In genomic region chr3:69289833-69290232, GRCm38 (mm10) we compare ENCODE assay signal across 8 mouse cellular contexts. TPM values are rescaled to one million over a fixed set of nuclear protein-coding genes. Genes with fewer than 3 reads are reported as not detected.
DNase-seq lines count a peak whose midpoint lies in the region; ATAC-seq and TF ChIP-seq lines count a peak whose summit lies in the region.

No protein-coding gene starts in this region.

- no peaks in the 10 kb centered on the region for H3K9me3 ChIP-seq in heart, embryonic 12.5 days (replicated peaks)
- no peaks in the 10 kb centered on the region for H3K9me3 ChIP-seq in heart, embryonic 11.5 days (replicated peaks; ENCODE audit: control insufficient read depth, low read length)
- no peaks in the 10 kb centered on the region for H3K9me3 ChIP-seq in kidney, embryonic 15.5 days (replicated peaks)

- H3K4me2 ChIP-seq in heart, embryonic 12.5 days = 0 out of 2 replicates have a peak overlapping the region, but pooled peaks have one; percentile 2
- no peak overlapping the region for H3K4me2 ChIP-seq in heart, embryonic 11.5 days
- no peak overlapping the region for H3K4me2 ChIP-seq in kidney, embryonic 15.5 days

- H3K27ac ChIP-seq in heart, embryonic 12.5 days (ENCODE audit: poor library complexity, severe bottlenecking) = no peak overlapping the region
- H3K27ac ChIP-seq in heart, embryonic 11.5 days (ENCODE audit: low read depth, low read length) = no peak overlapping the region
- H3K27ac ChIP-seq in gastrocnemius, adult 2 months = peak overlapping the region; percentile 75
- no peak overlapping the region for H3K27ac ChIP-seq in kidney, embryonic 15.5 days

- whole genome bisulfite sequencing in heart, embryonic 12.5 days = 66% methylated on average over 14 of the region's 14 CpGs
- WGBS in heart, embryonic 11.5 days (ENCODE audit: insufficient replicate concordance) = 76% methylated on average over 14 of the region's 14 CpGs
- WGBS in kidney, embryonic 15.5 days = 67% methylated on average over 14 of the region's 14 CpGs

- H3K4me3 ChIP-seq in heart, embryonic 12.5 days = no peak overlapping the region
- no peak overlapping the region for H3K4me3 ChIP-seq in heart, embryonic 11.5 days (ENCODE audit: low read depth, low read length)
- H3K4me3 ChIP-seq in gastrocnemius, adult 2 months = peak overlapping the region; percentile 52
- H3K4me3 ChIP-seq in kidney, embryonic 15.5 days (replicated peaks) = no peak overlapping the region

- peak; percentile 59 for DNase-seq in gastrocnemius, adult 2 months
- peak; percentile 27 to 50 for DNase-seq in left cerebral cortex, postnatal 25 days (ENCODE audit: low spot score in 2 of 2)
- peak; percentile 14 for DNase-seq in retina, postnatal 7 days (ENCODE audit: low read depth, low spot score)
- DNase-seq in c-Kit-positive CD71-positive TER-119-positive erythroid progenitor cells, embryonic 14.5 days (ENCODE audit: low spot score) = no peak

- no peak for ATAC-seq in heart, embryonic 12.5 days (ENCODE audit: insufficient number of reproducible peaks, low FRiP score)
- ATAC-seq in heart, embryonic 11.5 days (replicated peaks; ENCODE audit: insufficient number of reproducible peaks, low FRiP score, low TSS enrichment) = no peak
- peak; percentile 93 for ATAC-seq in activated CD4-positive, CD25-positive, alpha-beta regulatory T cell, adult 4 months
- ATAC-seq in kidney, embryonic 15.5 days (replicated peaks; ENCODE audit: low FRiP score) = no peak

- no peaks in the 10 kb centered on the region for H3K36me3 ChIP-seq in heart, embryonic 12.5 days
- H3K36me3 ChIP-seq in heart, embryonic 11.5 days (ENCODE audit: control insufficient read depth, insufficient read depth, low read length) = no peaks in the 10 kb centered on the region
- no peaks in the 10 kb centered on the region for H3K36me3 ChIP-seq in kidney, embryonic 15.5 days

- peak overlapping the region; percentile 12; the same call in 1 of the 2 replicates for H3K9ac ChIP-seq in heart, embryonic 12.5 days
- H3K9ac ChIP-seq in heart, embryonic 11.5 days (ENCODE audit: low read depth, low read length) = no peak overlapping the region
- H3K9ac ChIP-seq in kidney, embryonic 15.5 days = no peak overlapping the region

- intact Hi-C loops in gastrocnemius, adult 2 months (cut with DNase I) = no loop called here
- intact Hi-C loops in left cerebral cortex, postnatal 25 days (cut with DNase I) = no loop called here

- H3K4me1 ChIP-seq in heart, embryonic 12.5 days (replicated peaks) = peaks cover 7% of the 10 kb centered on the region; the same call in 1 of the 2 replicates
- no peaks in the 10 kb centered on the region for H3K4me1 ChIP-seq in heart, embryonic 11.5 days (ENCODE audit: control insufficient read depth, insufficient read depth, low read length)
- no peaks in the 10 kb centered on the region for H3K4me1 ChIP-seq in kidney, embryonic 15.5 days

- TF ChIP-seq CTCF in gastrocnemius, adult 2 months (IDR thresholded peaks at IDR 0.05) = no peak

- H3K27me3 ChIP-seq in heart, embryonic 12.5 days (replicated peaks) = no peaks in the 10 kb centered on the region
- H3K27me3 ChIP-seq in heart, embryonic 11.5 days (ENCODE audit: control insufficient read depth, insufficient read depth, low read length) = no peaks in the 10 kb centered on the region
- no peaks in the 10 kb centered on the region for H3K27me3 ChIP-seq in kidney, embryonic 15.5 days

RNA-seq across cellular contexts. Expression of gene Ppm1l, which starts 26.8 kb away (rescaled TPM):
- 9.8 and 11.8 TPM in 2 replicates for polyA plus RNA-seq in heart, embryonic 12.5 days (2016; fragmentation: Nextera tagmentation; extraction: Ambion mirVana)
- 5.6 and 8.8 TPM in 2 replicates for polyA plus RNA-seq in heart, embryonic 11.5 days (2014; fragmentation: Nextera tagmentation; extraction: Ambion mirVana)
- 1 to 10 TPM; 2.9 to 3.2 TPM for polyA plus RNA-seq in activated CD4-positive, CD25-positive, alpha-beta regulatory T cell, adult 4 months (2017; shearing (Covaris generic))
- total RNA-seq in gastrocnemius, adult 2 months (2021) = 10 to 100 TPM; 90.3 to 91.8 TPM
- 10 to 100 TPM; 77.9 to 86.8 TPM for total RNA-seq in left cerebral cortex, postnatal 25 days (2021)
- polyA plus RNA-seq in kidney, embryonic 15.5 days (2015; fragmentation: Nextera tagmentation; extraction: Ambion mirVana) = 6.2 and 6.8 TPM in 2 replicates
